Mouse (Mus musculus): Measurements from ENCODE around the gene Nfyc. TPM values are rescaled to one million over a fixed set of nuclear protein-coding genes. Genes with fewer than 3 reads are reported as not detected.

The Nfyc gene
- polyA plus RNA-seq, 1 experiment from 2014 or later, result 118 TPM

- Histone ChIP-seq H3K4me1 (replicated peaks) (no peaks in the 10 kb centered on the region), H3K27me3 (peaks cover 21% of the 10 kb centered on the region), H3K9ac (replicated peaks) (no peak overlapping the region), H3K27ac (no peak overlapping the region), H3K4me2 (no peak overlapping the region), H3K36me3 (peaks cover 42% of the 10 kb centered on the region), H3K4me3 (replicated peaks) (no peak overlapping the region), H3K9me3 (no peaks in the 10 kb centered on the region)
- ATAC-seq (ENCODE audit: insufficient number of reproducible peaks, insufficient read depth, low FRiP score, low TSS enrichment, low read depth), result no peak; the same call in 1 of the 2 replicates
- 0% methylated on average over 1 of the region's 1 CpGs for WGBS
Observed at GRCm38 (mm10) chr4:120755299-120755698, 76.1 kb downstream of the Nfyc start.

- H3K4me2 ChIP-seq, result no peak overlapping the region
- 25% methylated on average over 2 of the region's 2 CpGs for WGBS
Observed at GRCm38 (mm10) chr4:120749601-120750000, 81.8 kb downstream of the Nfyc start.

GRCm38 (mm10) chr4:120747941-120748866, 83.2 kb downstream of the Nfyc start, which contains the start of gene Kcnq4:
TSS of gene Kcnq4 (minus strand) at chr4:120748612.
- Histone ChIP-seq H3K27me3 (peaks cover 91% of the 10 kb centered on the region), H3K27ac (no peak within 1 kb of the TSS), H3K4me2 (peak within 1 kb of the TSS; percentile 100), H3K9ac (replicated peaks) (peak within 1 kb of the TSS; percentile 60), H3K4me3 (replicated peaks) (peak within 1 kb of the TSS; percentile 75), H3K4me1 (replicated peaks) (peaks cover 15% of the 10 kb centered on the region; the same call in 1 of the 2 replicates), H3K9me3 (no peaks in the 10 kb centered on the region), H3K36me3 (no peaks in the 10 kb centered on the region)
- WGBS, result 2% methylated on average over 42 of the region's 42 CpGs
- ATAC-seq (ENCODE audit: insufficient number of reproducible peaks, insufficient read depth, low FRiP score, low TSS enrichment, low read depth), result no peak

More at GRCm38 (mm10) chr4:120749601-120750000, 81.8 kb downstream of the Nfyc start:
- no peak for ATAC-seq (ENCODE audit: insufficient number of reproducible peaks, insufficient read depth, low FRiP score, low TSS enrichment, low read depth)
- no peaks in the 10 kb centered on the region for H3K9me3 ChIP-seq
- peaks cover 78% of the 10 kb centered on the region for H3K27me3 ChIP-seq
- no peak overlapping the region for H3K9ac ChIP-seq (replicated peaks)
- no peaks in the 10 kb centered on the region for H3K36me3 ChIP-seq
- H3K4me1 ChIP-seq (replicated peaks), result peaks cover 15% of the 10 kb centered on the region; the same call in 1 of the 2 replicates
- H3K27ac ChIP-seq, result no peak overlapping the region
- no peak overlapping the region for H3K4me3 ChIP-seq (replicated peaks)

- H3K4me3 ChIP-seq (replicated peaks), result peak overlapping the region; percentile 75
- ATAC-seq (ENCODE audit: insufficient number of reproducible peaks, insufficient read depth, low FRiP score, low TSS enrichment, low read depth), result no peak
- WGBS, result 1% methylated on average over 36 of the region's 75 CpGs
- peak overlapping the region; percentile 60 for H3K9ac ChIP-seq (replicated peaks)
- peaks cover 98% of the 10 kb centered on the region for H3K27me3 ChIP-seq
- H3K9me3 ChIP-seq, result no peaks in the 10 kb centered on the region
- H3K4me1 ChIP-seq (replicated peaks), result peaks cover 15% of the 10 kb centered on the region; the same call in 1 of the 2 replicates
- H3K27ac ChIP-seq, result no peak overlapping the region
- peak overlapping the region; percentile 100 for H3K4me2 ChIP-seq
- H3K36me3 ChIP-seq, result no peaks in the 10 kb centered on the region
Observed at GRCm38 (mm10) chr4:120747243-120747792, 84.1 kb downstream of the Nfyc start.

- Histone ChIP-seq H3K27me3 (peaks cover 96% of the 10 kb centered on the region), H3K4me3 (replicated peaks) (peak overlapping the region; percentile 75), H3K4me1 (replicated peaks) (peaks cover 15% of the 10 kb centered on the region; the same call in 1 of the 2 replicates), H3K9ac (replicated peaks) (peak overlapping the region; percentile 60), H3K9me3 (no peaks in the 10 kb centered on the region), H3K4me2 (peak overlapping the region; percentile 100), H3K36me3 (no peaks in the 10 kb centered on the region), H3K27ac (no peak overlapping the region)
- ATAC-seq (ENCODE audit: insufficient number of reproducible peaks, insufficient read depth, low FRiP score, low TSS enrichment, low read depth), result peak; percentile 24
- 4% methylated on average over 37 of the region's 53 CpGs for WGBS
Observed at GRCm38 (mm10) chr4:120746552-120747150, 84.7 kb downstream of the Nfyc start.

- no peak overlapping the region for H3K27ac ChIP-seq
- 22% methylated on average over 10 of the region's 10 CpGs for WGBS
- H3K4me3 ChIP-seq (replicated peaks), result no peak overlapping the region
- peak overlapping the region; percentile 100; the same call in 1 of the 2 replicates for H3K4me2 ChIP-seq
- peaks cover 20% of the 10 kb centered on the region; the same call in 1 of the 2 replicates for H3K4me1 ChIP-seq (replicated peaks)
- H3K9ac ChIP-seq (replicated peaks), result no peak overlapping the region
- H3K27me3 ChIP-seq, result peaks cover 95% of the 10 kb centered on the region
- no peaks in the 10 kb centered on the region for H3K9me3 ChIP-seq
- no peaks in the 10 kb centered on the region for H3K36me3 ChIP-seq
- ATAC-seq (ENCODE audit: insufficient number of reproducible peaks, insufficient read depth, low FRiP score, low TSS enrichment, low read depth), result no peak
Observed at GRCm38 (mm10) chr4:120745731-120746551, 85.4 kb downstream of the Nfyc start.

GRCm38 (mm10) chr4:120743636-120744035, 87.7 kb downstream of the Nfyc start:
- H3K27me3 ChIP-seq, result peaks cover 86% of the 10 kb centered on the region
- H3K9ac ChIP-seq (replicated peaks), result no peak overlapping the region
- peaks cover 19% of the 10 kb centered on the region; the same call in 1 of the 2 replicates for H3K4me1 ChIP-seq (replicated peaks)
- WGBS, result 59% methylated on average over 3 of the region's 3 CpGs
- no peaks in the 10 kb centered on the region for H3K36me3 ChIP-seq
- no peak for ATAC-seq (ENCODE audit: insufficient number of reproducible peaks, insufficient read depth, low FRiP score, low TSS enrichment, low read depth)
- H3K4me3 ChIP-seq (replicated peaks), result no peak overlapping the region
- no peak overlapping the region for H3K4me2 ChIP-seq
- H3K9me3 ChIP-seq, result no peaks in the 10 kb centered on the region
- no peak overlapping the region for H3K27ac ChIP-seq

- no peak; the same call in 1 of the 2 replicates for ATAC-seq (ENCODE audit: insufficient number of reproducible peaks, insufficient read depth, low FRiP score, low TSS enrichment, low read depth)
- Histone ChIP-seq H3K9me3 (no peaks in the 10 kb centered on the region), H3K4me2 (no peak overlapping the region), H3K4me1 (replicated peaks) (peaks cover 5% of the 10 kb centered on the region; the same call in 1 of the 2 replicates), H3K36me3 (no peaks in the 10 kb centered on the region), H3K27ac (no peak overlapping the region), H3K4me3 (replicated peaks) (no peak overlapping the region), H3K9ac (replicated peaks) (no peak overlapping the region), H3K27me3 (peaks cover 73% of the 10 kb centered on the region)
- 76% methylated on average over 6 of the region's 6 CpGs for WGBS
Observed at GRCm38 (mm10) chr4:120741303-120741702, 90.1 kb downstream of the Nfyc start.

- Histone ChIP-seq H3K27ac (no peak overlapping the region), H3K9ac (replicated peaks) (no peak overlapping the region), H3K36me3 (no peaks in the 10 kb centered on the region), H3K9me3 (no peaks in the 10 kb centered on the region), H3K4me1 (replicated peaks) (peaks cover 20% of the 10 kb centered on the region), H3K27me3 (peaks cover 54% of the 10 kb centered on the region), H3K4me2 (no peak overlapping the region), H3K4me3 (replicated peaks) (no peak overlapping the region)
- no peak for ATAC-seq (ENCODE audit: insufficient number of reproducible peaks, insufficient read depth, low FRiP score, low TSS enrichment, low read depth)
- 86% methylated on average over 5 of the region's 5 CpGs for WGBS
Observed at GRCm38 (mm10) chr4:120734012-120734622, 97.3 kb downstream of the Nfyc start.

- ATAC-seq (ENCODE audit: insufficient number of reproducible peaks, insufficient read depth, low FRiP score, low TSS enrichment, low read depth), result no peak
- WGBS, result 70% methylated on average over 6 of the region's 6 CpGs
- Histone ChIP-seq H3K4me2 (no peak overlapping the region), H3K27me3 (peaks cover 41% of the 10 kb centered on the region), H3K4me1 (replicated peaks) (peaks cover 20% of the 10 kb centered on the region), H3K27ac (no peak overlapping the region), H3K36me3 (no peaks in the 10 kb centered on the region), H3K9ac (replicated peaks) (no peak overlapping the region), H3K4me3 (replicated peaks) (no peak overlapping the region), H3K9me3 (no peaks in the 10 kb centered on the region)
Observed at GRCm38 (mm10) chr4:120732737-120733136, 98.6 kb downstream of the Nfyc start.
